Mouse (Mus musculus) MEL (cell line): ENCODE measurements at regions not wholly inside any gene's neighbourhood (a gene's known extent, or its start where the extent isn't known, plus 50 kb on each side); places are given as distances from the start of the nearest gene placed in this dataset.

Experiments used
- DNase-seq: peaks from one replicate; pipeline ENCODE4 v3.0.0; 2011; ENCODE audit warnings: low read depth, low spot score
- H3K27ac ChIP-seq: 2 replicates; pipeline ENCODE4 v1.5.1; 2012; ENCODE audit warnings: low read depth, mild to moderate bottlenecking, control low read depth, low read length, moderate library complexity; ENCODE audit not compliant: control insufficient read depth
- H3K27me3 ChIP-seq, 2 experiments: fragments of 150-350 bp in 1 of 2; sonication (generic) in 1 of 2; 2 replicates each; pipeline ENCODE4 v1.6.1; 2012; ENCODE audit warnings: low read length in 2 of 2, mild to moderate bottlenecking in 2 of 2, improper control_type of control experiment in 1 of 2, moderate library complexity in 1 of 2; ENCODE audit not compliant: insufficient read depth in 2 of 2, control insufficient read depth in 1 of 2
- H3K36me3 ChIP-seq, 2 experiments: 2 replicates each; pipeline ENCODE4 v1.6.1; 2012 to 2014; ENCODE audit warnings: low read length in 2 of 2, improper control_type of control experiment in 1 of 2, inconsistent platforms in 1 of 2, mild to moderate bottlenecking in 1 of 2; ENCODE audit not compliant: insufficient read depth in 2 of 2, control insufficient read depth in 1 of 2
- H3K4me1 ChIP-seq, 2 experiments: fragments of 150-350 bp in 1 of 2; sonication (generic) in 1 of 2; 2 replicates each; pipeline ENCODE4 v1.6.1; 2012; ENCODE audit warnings: low read length in 2 of 2, improper control_type of control experiment in 1 of 2, mild to moderate bottlenecking in 1 of 2; ENCODE audit not compliant: insufficient read depth in 2 of 2, control insufficient read depth in 1 of 2
- H3K4me3 ChIP-seq, 2 experiments: fragments of 150-350 bp in 1 of 2; sonication (generic) in 1 of 2; 2 replicates each; pipeline ENCODE4 v1.5.1; 2012; ENCODE audit warnings: low read depth in 2 of 2, low read length in 2 of 2, mild to moderate bottlenecking in 2 of 2, moderate library complexity in 2 of 2, control low read depth in 1 of 2, improper control_type of control experiment in 1 of 2; ENCODE audit not compliant: control insufficient read depth in 1 of 2, insufficient read depth in 1 of 2
- H3K79me2 ChIP-seq: 2 replicates; pipeline ENCODE4 v1.6.1; 2012; ENCODE audit warnings: mild to moderate bottlenecking, low read length, moderate library complexity; ENCODE audit not compliant: control insufficient read depth, poor library complexity, insufficient read depth
- H3K9ac ChIP-seq: 2 replicates; pipeline ENCODE4 v1.6.1; 2012; ENCODE audit warnings: low read depth, mild to moderate bottlenecking, control low read depth, low read length, moderate library complexity; ENCODE audit not compliant: control insufficient read depth, poor library complexity, severe bottlenecking
- H3K9me3 ChIP-seq: fragments of 150-350 bp; sonication (generic); replicated peaks from 2 replicates; pipeline ENCODE4 v1.6.1; 2012; ENCODE audit warnings: mild to moderate bottlenecking, low read length, improper control_type of control experiment, moderate library complexity; ENCODE audit not compliant: insufficient read depth
- CHD1 ChIP-seq: IDR thresholded peaks from 2 replicates; pipeline ENCODE4 v1.6.1; 2012; ENCODE audit warnings: low read depth, mild to moderate bottlenecking, inconsistent platforms, low read length, improper control_type of control experiment
- CHD2 ChIP-seq: IDR thresholded peaks from 2 replicates; pipeline ENCODE4 v1.6.1; 2011; ENCODE audit warnings: low read length, improper control_type of control experiment
- CTCF ChIP-seq, 3 experiments: IDR thresholded peaks in 2 of 3; conservative IDR thresholded peaks in 1 of 3; 2 replicates each; pipeline ENCODE4 v1.5.1; 2011 to 2012; ENCODE audit warnings: low read length in 3 of 3, low read depth in 2 of 3, mild to moderate bottlenecking in 2 of 3, improper control_type of control experiment in 1 of 3, inconsistent platforms in 1 of 3, mixed read lengths in 1 of 3, moderate library complexity in 1 of 3; ENCODE audit not compliant: control insufficient read depth in 1 of 3, insufficient read depth in 1 of 3, poor library complexity in 1 of 3, severe bottlenecking in 1 of 3
- ELF1 ChIP-seq: IDR thresholded peaks from 2 replicates; pipeline ENCODE4 v1.6.1; 2014; ENCODE audit warnings: low read depth, mild to moderate bottlenecking, inconsistent platforms, low read length, improper control_type of control experiment, moderate library complexity
- ETS1 ChIP-seq: IDR thresholded peaks from 2 replicates; pipeline ENCODE4 v1.6.1; 2012; ENCODE audit warnings: low read depth, mild to moderate bottlenecking, inconsistent platforms, low read length, improper control_type of control experiment, moderate library complexity
- GABPA ChIP-seq: IDR thresholded peaks from 2 replicates; pipeline ENCODE4 v1.6.1; 2012; ENCODE audit warnings: low read depth, mild to moderate bottlenecking, inconsistent platforms, low read length, improper control_type of control experiment, moderate library complexity
- HCFC1 ChIP-seq: IDR thresholded peaks from 2 replicates; pipeline ENCODE4 v1.6.1; 2012; ENCODE audit warnings: low read depth, mild to moderate bottlenecking, inconsistent platforms, low read length, improper control_type of control experiment, moderate library complexity
- MAFK ChIP-seq: IDR thresholded peaks from 2 replicates; pipeline ENCODE4 v1.6.1; 2011; ENCODE audit warnings: low read depth, mild to moderate bottlenecking, low read length, improper control_type of control experiment, borderline replicate concordance
- MAX ChIP-seq: IDR thresholded peaks from 2 replicates; pipeline ENCODE4 v1.6.1; 2011; ENCODE audit warnings: low read length, improper control_type of control experiment
- MAZ ChIP-seq: IDR thresholded peaks from 2 replicates; pipeline ENCODE4 v1.6.1; 2012; ENCODE audit warnings: low read depth, mild to moderate bottlenecking, inconsistent platforms, low read length, improper control_type of control experiment
- MEF2A ChIP-seq: IDR thresholded peaks from 2 replicates; pipeline ENCODE4 v1.6.1; 2014; ENCODE audit warnings: low read depth, mild to moderate bottlenecking, inconsistent platforms, low read length, improper control_type of control experiment; ENCODE audit not compliant: poor library complexity, insufficient replicate concordance, severe bottlenecking; ENCODE audit errors: extremely low read depth
- MYB ChIP-seq: IDR thresholded peaks from 2 replicates; pipeline ENCODE4 v1.6.1; 2011; ENCODE audit warnings: mild to moderate bottlenecking, low read depth, low read length, improper control_type of control experiment
- MYC ChIP-seq: IDR thresholded peaks from 2 replicates; pipeline ENCODE4 v1.6.1; 2011; ENCODE audit warnings: low read depth, mild to moderate bottlenecking, low read length, improper control_type of control experiment, moderate library complexity
- NELFE ChIP-seq: IDR thresholded peaks from 2 replicates; pipeline ENCODE4 v1.6.1; 2011; ENCODE audit warnings: low read depth, low read length, improper control_type of control experiment
- POLR2A ChIP-seq, 2 experiments: IDR thresholded peaks; 2 replicates each; pipeline ENCODE4 v1.6.1; 2011 to 2012; ENCODE audit warnings: low read length in 2 of 2, mild to moderate bottlenecking in 2 of 2, control low read depth in 1 of 2, improper control_type of control experiment in 1 of 2, low read depth in 1 of 2, moderate library complexity in 1 of 2; ENCODE audit not compliant: control insufficient read depth in 1 of 2, insufficient read depth in 1 of 2, poor library complexity in 1 of 2
- POLR2AphosphoS2 ChIP-seq: IDR thresholded peaks from 2 replicates; pipeline ENCODE4 v1.6.1; 2011; ENCODE audit warnings: low read length, improper control_type of control experiment
- RCOR1 ChIP-seq: IDR thresholded peaks from 2 replicates; pipeline ENCODE4 v1.6.1; 2012; ENCODE audit warnings: low read depth, mild to moderate bottlenecking, inconsistent platforms, low read length, improper control_type of control experiment
- SIN3A ChIP-seq: IDR thresholded peaks from 2 replicates; pipeline ENCODE4 v1.6.1; 2012; ENCODE audit warnings: low read length, improper control_type of control experiment, inconsistent platforms
- SMC3 ChIP-seq: IDR thresholded peaks from 2 replicates; pipeline ENCODE4 v1.6.1; 2011; ENCODE audit warnings: low read depth, low read length, improper control_type of control experiment
- TBP ChIP-seq: IDR thresholded peaks from 2 replicates; pipeline ENCODE4 v1.8.0; 2011; ENCODE audit warnings: low read depth, low read length, improper control_type of control experiment
- TCF12 ChIP-seq: IDR thresholded peaks from 2 replicates; pipeline ENCODE4 v1.6.1; 2014; ENCODE audit warnings: low read depth, mild to moderate bottlenecking, inconsistent platforms, low read length, improper control_type of control experiment, moderate library complexity
- UBTF ChIP-seq: IDR thresholded peaks from 2 replicates; pipeline ENCODE4 v1.6.1; 2012; ENCODE audit warnings: low read depth, mild to moderate bottlenecking, inconsistent platforms, low read length, improper control_type of control experiment, moderate library complexity, borderline replicate concordance; ENCODE audit not compliant: insufficient read depth
- USF1 ChIP-seq: IDR thresholded peaks from 2 replicates; pipeline ENCODE4 v1.6.1; 2014; ENCODE audit warnings: low read depth, mild to moderate bottlenecking, inconsistent platforms, low read length, improper control_type of control experiment, moderate library complexity
- USF2 ChIP-seq, 2 experiments: IDR thresholded peaks; 2 replicates each; pipeline ENCODE4 v1.6.1; 2011 to 2012; ENCODE audit warnings: improper control_type of control experiment in 2 of 2, low read length in 2 of 2, borderline replicate concordance in 1 of 2, inconsistent platforms in 1 of 2, low read depth in 1 of 2, mild to moderate bottlenecking in 1 of 2; ENCODE audit not compliant: insufficient read depth in 1 of 2
- ZKSCAN1 ChIP-seq: IDR thresholded peaks from 2 replicates; pipeline ENCODE4 v1.6.1; 2012; ENCODE audit warnings: low read depth, mild to moderate bottlenecking, inconsistent platforms, low read length, improper control_type of control experiment, moderate library complexity

- no peak overlapping the region for H3K9ac ChIP-seq
- DNase-seq, result no peak
- H3K27me3 ChIP-seq, result no peaks in the 10 kb centered on the region
- no peaks in the 10 kb centered on the region for H3K9me3 ChIP-seq
- no peaks in the 10 kb centered on the region for H3K36me3 ChIP-seq
- H3K27ac ChIP-seq, result no peak overlapping the region
- no peak overlapping the region for H3K4me3 ChIP-seq
- no peaks in the 10 kb centered on the region for H3K4me1 ChIP-seq
- TF ChIP-seq ZKSCAN1 (no peak), MYB (no peak), GABPA (no peak), SIN3A (no peak), CHD2 (no peak), RCOR1 (no peak), CHD1 (no peak), USF2 (IDR thresholded peaks at IDR 0.05; ENCODE audit: borderline replicate concordance in 1 of 2, insufficient read depth in 1 of 2, low read depth in 1 of 2, low read length in 2 of 2) (no peak), HCFC1 (no peak), MYC (no peak), ETS1 (no peak), SMC3 (no peak), MAZ (no peak), CTCF (IDR thresholded peaks at IDR 0.05 in 2 of 3, conservative IDR thresholded peaks at IDR 0.05 in 1 of 3; ENCODE audit: control insufficient read depth in 1 of 3, insufficient read depth in 1 of 3, low read depth in 2 of 3, low read length in 3 of 3, poor library complexity in 1 of 3, severe bottlenecking in 1 of 3) (no peak), UBTF (no peak), USF1 (no peak), MAFK (no peak), NELFE (no peak)
- H3K79me2 ChIP-seq, result no peaks in the 10 kb centered on the region
Measured at GRCm38 (mm10) chr10:25742678-25743077, 206.6 kb upstream of the Smlr1 start.

GRCm38 (mm10) chr10:25740956-25741355 is 204.9 kb upstream of the Smlr1 start:
- H3K4me3 ChIP-seq, result no peak overlapping the region
- H3K36me3 ChIP-seq, result no peaks in the 10 kb centered on the region
- H3K4me1 ChIP-seq, result no peaks in the 10 kb centered on the region
- no peaks in the 10 kb centered on the region for H3K79me2 ChIP-seq
- H3K27me3 ChIP-seq, result no peaks in the 10 kb centered on the region
- no peak overlapping the region for H3K9ac ChIP-seq
- TF ChIP-seq SMC3 (no peak), MYB (no peak), CHD1 (no peak), MAX (no peak), POLR2A (IDR thresholded peaks at IDR 0.05; ENCODE audit: control insufficient read depth in 1 of 2, insufficient read depth in 1 of 2, low read depth in 1 of 2, low read length in 2 of 2, poor library complexity in 1 of 2) (no peak), MEF2A (no peak), UBTF (no peak), TCF12 (no peak), TBP (no peak), POLR2AphosphoS2 (no peak), MAZ (no peak), ELF1 (no peak), MYC (no peak)
- DNase-seq, result no peak
- no peaks in the 10 kb centered on the region for H3K9me3 ChIP-seq
- H3K27ac ChIP-seq, result no peak overlapping the region
